Mouse (Mus musculus): Measurements from ENCODE around the gene Katna1.

GRCm38 (mm10) chr10:7715056-7715455 is 10.7 kb upstream of the Katna1 start:
- TF ChIP-seq FOSL1 (IDR thresholded peaks at IDR 0.05; ENCODE audit: insufficient read depth, low read length, poor library complexity, severe bottlenecking) (no peak), CTCF (IDR thresholded peaks at IDR 0.05; ENCODE audit: control insufficient read depth, insufficient read depth, insufficient read length) (no peak), CEBPB (IDR thresholded peaks at IDR 0.05; ENCODE audit: low read depth) (no peak), MYOD1 (IDR thresholded peaks at IDR 0.05; ENCODE audit: control insufficient read depth, insufficient read length, low read depth) (no peak)

All from C2C12 (cell line).